Mouse (Mus musculus): ENCODE measurements around the gene Vmn1r3.

DNA sequence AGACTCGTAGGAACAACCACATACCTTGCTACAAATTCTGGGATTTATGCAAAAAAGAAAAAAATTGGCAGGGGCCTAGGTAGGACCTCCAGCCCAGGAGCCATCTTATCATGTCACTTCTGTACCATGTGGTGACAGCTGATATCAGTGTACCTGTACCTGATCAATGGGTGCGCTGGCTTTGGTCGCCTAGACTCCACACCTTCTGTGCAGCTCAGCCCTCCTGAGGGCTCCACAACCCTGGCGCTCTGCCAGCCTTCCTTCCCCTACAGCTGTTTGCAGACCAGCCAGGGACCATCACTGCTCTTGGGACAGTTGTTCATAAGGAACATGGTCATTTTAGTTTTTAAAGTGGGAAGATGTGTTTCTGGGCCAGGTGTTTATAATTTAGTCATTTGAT lies 44.4 kb upstream of the Vmn1r3 start:
- no peak for TF ChIP-seq CTCF (IDR thresholded peaks at IDR 0.05; ENCODE audit: low read depth, low read length)
- no peak for TF ChIP-seq POLR2A (IDR thresholded peaks at IDR 0.05; ENCODE audit: extremely low read depth, insufficient read depth, low read length)
